Mouse (Mus musculus) inflammation-experienced regulatory T-cells, adult 6 months (primary cell): ENCODE results near the gene Dok5. TPM values are rescaled to one million over a fixed set of nuclear protein-coding genes. Genes with fewer than 3 reads are reported as not detected.

Experiments used
- polyA plus RNA-seq, 3 experiments: library from polyadenylated mRNA; unstranded; fragments of 100-300 nt; shearing (Covaris generic); gene quantifications; one replicate each; pipeline ENCODE4 v1.2.1; 2017

The Dok5 gene
- polyA plus RNA-seq, 3 experiments from 2014 or later = not detected

Other genes starting within 250 kb of the Dok5 start
- gene Pfdn4, start 235.4 kb upstream of the Dok5 start, polyA plus RNA-seq = 10 to 100 TPM; 48.8 to 73.6 (median 49.4) TPM
- gene Cyp24a1, start 234.7 kb upstream of the Dok5 start, polyA plus RNA-seq = not detected
- not detected for gene 4930470P17Rik, start 129.8 kb upstream of the Dok5 start, polyA plus RNA-seq